Mouse (Mus musculus) midbrain, embryonic 13.5 days (tissue): ENCODE results near the gene Polr3h. TPM values are rescaled to one million over a fixed set of nuclear protein-coding genes. Genes with fewer than 3 reads are reported as not detected.

Source experiments
- ATAC-seq: fragments of 200-750 bp; cut with Nextera tagmentation; 2 replicates; pipeline ENCODE4 v1.8.0; 2017; ENCODE audit warnings: mild to moderate bottlenecking, moderate TSS enrichment, moderate library complexity
- H3K27ac ChIP-seq: fragments of 300-500 bp; sonication (generic); 2 replicates; pipeline ENCODE4 v1.5.1; 2015; ENCODE audit warnings: inconsistent platforms, mild to moderate bottlenecking, moderate library complexity
- H3K27me3 ChIP-seq: fragments of 300-500 bp; sonication (generic); 2 replicates; pipeline ENCODE4 v1.6.1; 2015; ENCODE audit warnings: mild to moderate bottlenecking, inconsistent platforms
- H3K36me3 ChIP-seq: fragments of 300-500 bp; sonication (generic); 2 replicates; pipeline ENCODE4 v1.6.1; 2015; ENCODE audit warnings: mild to moderate bottlenecking, inconsistent platforms
- H3K4me1 ChIP-seq: fragments of 300-500 bp; sonication (generic); replicated peaks from 2 replicates; pipeline ENCODE4 v1.6.1; 2015; ENCODE audit warnings: inconsistent platforms
- H3K4me2 ChIP-seq: fragments of 300-500 bp; sonication (generic); replicated peaks from 2 replicates; pipeline ENCODE4 v1.6.1; 2015; ENCODE audit warnings: moderate library complexity, mild to moderate bottlenecking, inconsistent platforms
- H3K4me3 ChIP-seq: fragments of 300-500 bp; sonication (generic); replicated peaks from 2 replicates; pipeline ENCODE4 v1.5.1; 2015; ENCODE audit warnings: mild to moderate bottlenecking, inconsistent platforms
- H3K9ac ChIP-seq: fragments of 300-500 bp; sonication (generic); replicated peaks from 2 replicates; pipeline ENCODE4 v1.6.1; 2015; ENCODE audit warnings: mild to moderate bottlenecking, inconsistent platforms
- H3K9me3 ChIP-seq: fragments of 300-500 bp; sonication (generic); 2 replicates; pipeline ENCODE4 v1.6.1; 2016; ENCODE audit warnings: mild to moderate bottlenecking, inconsistent platforms
- WGBS: fragments of 180-500 bp; shearing (Covaris S2); methylation state at CpG from one replicate; pipeline ENCODE4 v1.1.7; 2015; 5-methylcytosine and 5-hydroxymethylcytosine counted together
- polyA plus RNA-seq: library from polyadenylated mRNA; unstranded; fragments of >200 nt; fragmentation: Nextera tagmentation; extraction: Ambion mirVana; gene quantifications from 2 replicates; pipeline ENCODE4 v1.2.1, GENCODE M21; 2015

The Polr3h gene
- polyA plus RNA-seq, 1 experiment from 2014 or later, result 69.7 TPM

DNA sequence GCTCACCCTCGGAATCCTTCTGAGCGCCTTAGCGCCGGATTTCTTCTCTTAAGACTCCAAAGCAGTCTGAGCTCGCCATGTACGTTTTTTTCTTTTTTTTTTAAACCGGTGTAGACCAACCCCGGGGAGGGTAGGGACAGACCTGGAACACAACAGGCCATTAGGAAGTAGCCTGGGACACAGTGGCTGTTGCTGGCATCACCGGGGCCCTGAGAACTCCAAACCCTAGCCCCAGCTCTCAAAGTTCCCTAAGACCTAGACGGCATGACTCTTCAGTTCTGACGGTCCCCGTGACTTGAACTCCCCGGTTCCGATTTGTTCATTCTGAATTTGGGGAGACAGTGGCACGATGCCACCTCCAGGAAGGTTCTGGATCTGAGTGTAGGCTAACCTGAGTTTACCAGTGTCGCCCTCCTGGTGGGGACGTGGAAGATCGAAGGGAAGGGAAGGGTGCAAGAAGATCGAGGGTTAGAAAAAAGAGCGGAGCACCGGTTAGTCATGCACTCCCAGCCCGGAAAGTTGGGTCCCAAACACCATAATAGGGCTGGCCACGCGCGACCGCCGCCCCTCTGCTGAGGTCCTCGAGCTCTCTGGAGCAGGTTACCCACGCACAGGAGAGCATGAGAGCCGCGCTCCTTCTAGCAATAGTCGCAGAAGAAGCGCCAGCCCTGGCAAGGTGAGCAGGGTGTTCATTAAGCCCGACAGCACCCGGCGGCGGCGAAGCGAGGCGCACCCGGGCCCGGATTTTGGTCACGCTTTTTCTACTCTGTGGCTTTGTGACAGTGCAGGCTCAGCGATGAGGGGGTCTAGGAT lies 67.3 kb downstream of the Polr3h start, which contains the start of gene Tob2:
Tob2 (minus strand) TSS at position 280 of the 813 bp plus-strand sequence.
- Histone ChIP-seq H3K9me3 (no peaks in the 10 kb centered on the region), H3K4me2 (peak within 1 kb of the TSS; percentile 96), H3K9ac (peak within 1 kb of the TSS; percentile 86), H3K27ac (peak within 1 kb of the TSS; percentile 92), H3K27me3 (no peaks in the 10 kb centered on the region), H3K4me1 (peaks cover 48% of the 10 kb centered on the region), H3K36me3 (0 out of 2 replicates have a peak, but pooled peaks cover under 1% of the 10 kb centered on the region), H3K4me3 (peak within 1 kb of the TSS; percentile 94)
- under 1% methylated on average over 44 of the region's 44 CpGs for WGBS
- ATAC-seq, result no peak

DNA sequence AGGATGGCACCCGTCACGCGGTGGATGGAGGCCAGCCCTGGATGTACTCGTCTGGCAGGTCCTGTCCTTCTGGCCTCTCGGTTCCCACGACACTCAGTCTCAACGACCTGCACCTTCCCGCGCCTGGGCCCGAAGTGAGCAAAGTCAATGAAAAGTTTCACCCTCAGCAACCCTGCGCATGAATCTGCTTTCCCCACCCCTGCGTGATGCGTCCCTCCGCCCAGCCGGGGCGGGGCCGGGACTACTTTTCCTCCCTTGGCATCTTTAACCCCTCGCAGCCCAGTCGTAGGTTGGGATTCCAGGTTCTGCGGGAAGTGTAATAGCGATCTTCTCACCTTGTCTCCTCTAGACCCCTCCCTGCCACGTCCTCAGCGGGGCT lies 67.9 kb downstream of the Polr3h start:
- Histone ChIP-seq H3K4me2 (peak overlapping the region; percentile 96), H3K36me3 (no peaks in the 10 kb centered on the region), H3K27ac (peak overlapping the region; percentile 92), H3K9me3 (no peaks in the 10 kb centered on the region), H3K27me3 (no peaks in the 10 kb centered on the region), H3K9ac (peak overlapping the region; percentile 86), H3K4me1 (peaks cover 48% of the 10 kb centered on the region), H3K4me3 (peak overlapping the region; percentile 94)
- WGBS, result 0% methylated on average over 23 of the region's 23 CpGs
- peak; percentile 25; the same call in 1 of the 2 replicates for ATAC-seq

DNA sequence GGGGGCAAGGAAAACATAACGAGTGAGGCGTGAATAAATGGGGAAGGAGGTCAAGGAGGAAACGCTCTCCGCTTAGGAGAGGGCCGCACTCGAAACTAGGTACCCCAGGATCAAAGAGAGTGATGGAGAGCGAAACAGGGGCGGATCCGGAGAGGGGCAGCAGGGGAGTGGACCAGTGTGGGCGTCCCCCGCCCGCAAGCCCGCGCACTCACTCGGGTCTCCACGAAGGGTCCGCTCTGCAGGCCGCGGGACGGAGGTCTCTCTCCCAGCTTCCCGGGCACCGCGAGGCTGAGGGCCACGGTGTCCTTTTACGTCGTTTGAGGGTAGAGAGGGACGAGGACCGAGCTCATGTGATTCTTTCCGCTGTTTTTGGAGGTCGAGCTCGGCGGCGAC lies 68.3 kb downstream of the Polr3h start:
- Histone ChIP-seq H3K4me3 (peak overlapping the region; percentile 94), H3K4me1 (peaks cover 48% of the 10 kb centered on the region), H3K4me2 (peak overlapping the region; percentile 96), H3K36me3 (no peaks in the 10 kb centered on the region), H3K27me3 (no peaks in the 10 kb centered on the region), H3K27ac (peak overlapping the region; percentile 92), H3K9me3 (no peaks in the 10 kb centered on the region), H3K9ac (peak overlapping the region; percentile 86)
- 0% methylated on average over 33 of the region's 33 CpGs for WGBS
- 0 out of 2 replicates have a peak, but pooled peaks have one; percentile 6 for ATAC-seq

DNA sequence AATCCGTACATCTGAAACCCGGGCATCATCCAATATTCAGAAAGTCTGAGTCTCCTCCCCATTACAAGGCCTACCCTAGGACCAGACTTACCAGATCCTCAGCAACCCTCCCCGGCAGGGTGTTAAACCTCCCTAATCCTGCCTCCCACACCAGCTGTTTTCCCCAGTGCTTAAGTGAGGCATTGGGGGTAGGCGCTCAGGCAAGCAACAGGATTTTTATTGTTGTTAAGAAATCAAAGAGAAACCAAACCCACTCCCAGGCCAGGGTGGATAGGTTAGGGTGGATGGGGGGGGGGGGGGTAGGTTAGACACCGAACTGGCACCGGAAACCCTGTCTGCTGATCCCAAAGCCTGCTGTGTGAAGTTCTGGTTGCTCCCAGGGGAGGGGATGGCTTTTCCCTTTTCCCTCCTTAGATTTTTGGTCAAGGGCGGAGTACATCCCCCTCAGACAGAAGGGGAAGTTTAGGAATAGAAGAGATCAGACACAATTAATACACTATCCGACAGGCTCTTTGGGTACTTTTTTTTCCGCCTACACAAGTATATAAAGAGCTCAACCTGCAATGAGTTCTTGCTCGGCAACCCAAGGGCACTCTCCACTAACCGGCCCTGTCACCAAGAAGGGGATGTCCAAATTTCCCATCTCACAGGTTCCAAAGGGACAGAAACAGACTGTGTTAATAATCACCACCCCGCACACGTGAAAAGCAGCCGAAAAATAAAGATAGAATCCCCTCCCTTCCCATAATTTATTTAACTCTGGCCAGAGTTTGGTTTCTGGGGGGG lies 68.9 kb downstream of the Polr3h start:
- H3K9me3 ChIP-seq, result no peaks in the 10 kb centered on the region
- H3K4me1 ChIP-seq, result peaks cover 48% of the 10 kb centered on the region
- 0% methylated on average over 14 of the region's 14 CpGs for WGBS
- H3K27ac ChIP-seq, result peak overlapping the region; percentile 92
- H3K9ac ChIP-seq, result peak overlapping the region; percentile 86
- H3K36me3 ChIP-seq, result peaks cover under 1% of the 10 kb centered on the region; the same call in 1 of the 2 replicates
- no peak for ATAC-seq
- no peaks in the 10 kb centered on the region for H3K27me3 ChIP-seq
- peak overlapping the region; percentile 94 for H3K4me3 ChIP-seq
- peak overlapping the region; percentile 96 for H3K4me2 ChIP-seq

DNA sequence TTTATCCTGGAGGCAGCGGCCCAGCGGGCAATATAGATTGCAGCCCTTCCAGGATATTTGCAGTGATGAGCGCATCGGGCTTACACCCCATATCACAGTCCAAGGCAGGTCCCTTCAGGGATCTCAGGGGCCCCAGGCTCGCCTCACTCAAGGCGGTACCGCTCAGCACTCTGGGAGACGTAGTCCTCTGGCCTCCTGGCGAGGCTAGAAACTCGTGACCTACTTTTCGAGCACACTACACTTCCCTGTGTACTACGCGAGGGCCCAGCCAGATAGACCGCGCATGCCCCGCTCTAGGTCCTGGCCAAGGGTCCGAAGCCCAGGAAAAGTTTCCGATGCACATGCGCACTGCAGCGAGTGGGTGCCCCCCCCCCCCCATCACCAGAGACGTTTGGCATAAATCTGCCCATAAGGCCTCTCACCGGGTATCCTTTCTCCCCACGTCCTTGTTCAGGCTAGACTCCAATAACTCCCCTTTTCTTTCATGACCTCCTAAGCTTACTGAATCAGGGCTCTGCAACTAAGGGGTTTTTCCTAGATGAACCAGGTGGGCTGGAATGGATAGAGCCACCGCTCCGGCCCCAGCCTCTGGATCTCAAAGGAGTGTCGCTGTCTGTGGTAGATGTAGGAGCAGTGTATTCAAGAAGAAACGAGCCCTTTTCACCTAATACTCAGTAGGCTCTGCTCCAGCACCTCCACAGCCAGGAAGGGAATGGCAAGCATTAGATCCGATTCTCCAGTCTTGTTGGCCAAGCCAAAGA lies 69.8 kb downstream of the Polr3h start:
- under 1% methylated on average over 28 of the region's 28 CpGs for WGBS

DNA sequence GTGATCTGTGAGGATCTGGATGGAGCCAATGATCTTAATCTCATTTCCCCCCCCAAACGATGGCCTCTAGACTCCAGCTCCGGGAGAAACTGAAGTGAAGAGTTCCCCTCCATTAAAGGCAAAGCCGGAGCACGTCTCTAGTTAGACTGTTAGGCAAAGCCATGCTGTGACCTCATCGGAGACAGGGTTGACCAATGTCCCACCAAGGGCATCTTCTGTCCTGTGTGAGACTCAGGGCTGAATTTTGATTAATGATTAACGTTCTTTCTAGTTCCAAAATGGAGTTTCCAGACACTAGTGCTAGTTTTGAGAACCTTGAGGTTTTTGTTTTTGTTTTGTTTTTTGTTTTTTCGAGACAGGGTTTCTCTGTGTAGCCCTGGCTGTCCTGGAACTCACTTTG lies 73.0 kb downstream of the Polr3h start:
- H3K9me3 ChIP-seq, result no peaks in the 10 kb centered on the region
- no peak for ATAC-seq
- no peak overlapping the region for H3K9ac ChIP-seq
- H3K4me2 ChIP-seq, result no peak overlapping the region
- no peaks in the 10 kb centered on the region for H3K27me3 ChIP-seq
- H3K4me1 ChIP-seq, result peaks cover 27% of the 10 kb centered on the region
- H3K36me3 ChIP-seq, result peaks cover 34% of the 10 kb centered on the region
- 92% methylated on average over 7 of the region's 7 CpGs for WGBS
- H3K27ac ChIP-seq, result no peak overlapping the region
- H3K4me3 ChIP-seq, result no peak overlapping the region

More for the DNA sequence above, 69.8 kb downstream of the Polr3h start:
- Histone ChIP-seq H3K27ac (peak overlapping the region; percentile 92), H3K4me1 (peaks cover 48% of the 10 kb centered on the region), H3K27me3 (no peaks in the 10 kb centered on the region), H3K4me2 (peak overlapping the region; percentile 96), H3K9me3 (no peaks in the 10 kb centered on the region), H3K9ac (peak overlapping the region; percentile 86), H3K36me3 (peaks cover 9% of the 10 kb centered on the region), H3K4me3 (peak overlapping the region; percentile 94)
- ATAC-seq, result peak; percentile 95

DNA sequence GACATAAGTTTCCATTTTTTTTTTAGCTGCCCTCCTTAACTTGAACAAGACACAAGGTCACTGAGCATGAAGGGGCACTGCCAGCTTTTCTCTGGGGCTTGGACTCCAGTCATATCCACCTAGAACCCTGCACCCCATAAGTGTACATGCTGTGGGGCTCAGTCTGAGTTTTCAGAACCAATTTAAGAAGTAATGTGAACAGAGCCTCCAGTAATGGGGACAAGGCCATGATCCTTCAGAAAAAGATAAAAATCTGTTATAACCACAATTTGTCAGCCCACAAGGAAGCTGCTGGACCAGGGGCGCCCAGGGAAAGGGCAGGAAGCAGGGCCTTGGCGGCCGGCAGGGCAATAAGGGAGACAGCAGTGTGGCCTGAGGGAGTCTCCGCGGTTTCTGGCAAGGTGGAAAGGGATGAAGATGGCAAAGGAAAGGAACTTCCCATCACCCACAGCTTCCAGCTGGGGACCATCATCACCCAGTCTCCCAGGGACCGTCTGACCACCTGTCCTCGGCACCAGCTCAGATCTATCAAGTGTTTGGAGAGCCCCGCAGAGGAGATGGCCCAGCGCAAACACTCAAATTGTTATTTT lies 73.5 kb downstream of the Polr3h start:
- Histone ChIP-seq H3K36me3 (peaks cover 37% of the 10 kb centered on the region), H3K9ac (0 out of 2 replicates have a peak overlapping the region, but pooled peaks have one; percentile 41), H3K9me3 (no peaks in the 10 kb centered on the region), H3K27ac (no peak overlapping the region), H3K4me1 (peaks cover 27% of the 10 kb centered on the region), H3K27me3 (no peaks in the 10 kb centered on the region), H3K4me2 (no peak overlapping the region), H3K4me3 (no peak overlapping the region)
- no peak for ATAC-seq
- 93% methylated on average over 9 of the region's 9 CpGs for WGBS

DNA sequence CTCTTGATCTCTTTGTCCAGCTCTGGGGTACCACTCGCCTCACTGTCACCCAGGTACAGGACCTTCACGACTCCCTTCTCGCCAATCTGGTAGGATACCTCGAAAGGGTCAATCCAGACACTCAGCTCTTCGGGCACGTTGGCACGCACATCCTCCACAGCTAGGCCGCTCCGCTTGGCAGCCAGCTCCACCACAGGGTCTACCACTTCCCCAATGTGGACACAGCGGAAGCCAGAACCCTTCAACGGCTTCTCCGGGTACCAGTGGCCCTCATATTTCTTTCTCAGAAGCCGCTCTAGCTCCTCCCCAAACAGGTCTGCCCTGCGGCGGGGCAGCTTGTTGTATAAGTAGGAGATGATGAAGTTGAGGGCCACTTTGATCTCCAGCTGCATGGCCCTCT lies 74.7 kb downstream of the Polr3h start:
- H3K27me3 ChIP-seq, result no peaks in the 10 kb centered on the region
- H3K4me1 ChIP-seq, result peaks cover 15% of the 10 kb centered on the region
- ATAC-seq, result no peak
- H3K4me3 ChIP-seq, result no peak overlapping the region
- peaks cover 44% of the 10 kb centered on the region for H3K36me3 ChIP-seq
- no peak overlapping the region for H3K27ac ChIP-seq
- no peak overlapping the region for H3K4me2 ChIP-seq
- WGBS, result 96% methylated on average over 15 of the region's 15 CpGs
- no peak overlapping the region for H3K9ac ChIP-seq
- no peaks in the 10 kb centered on the region for H3K9me3 ChIP-seq

DNA sequence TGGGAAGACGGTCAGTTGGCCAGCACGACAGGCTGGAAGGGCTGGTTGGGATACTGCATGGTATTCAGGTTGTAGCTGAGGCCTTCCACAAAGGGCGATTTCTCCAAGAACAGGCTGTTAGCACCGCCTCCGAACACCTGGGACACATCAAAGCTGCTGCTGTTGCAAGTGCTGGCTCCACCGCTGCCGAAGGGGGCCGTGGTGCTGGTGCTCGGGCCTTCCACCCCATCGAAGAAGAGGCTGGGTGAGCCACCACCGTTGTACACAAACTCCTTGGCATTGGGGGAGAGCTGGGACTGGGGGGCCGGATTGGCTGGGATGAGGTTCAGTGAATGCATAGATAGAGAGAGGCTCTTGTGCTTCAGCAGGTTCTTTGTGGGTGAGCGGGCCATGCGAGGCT lies 75.3 kb downstream of the Polr3h start:
- H3K36me3 ChIP-seq, result peaks cover 44% of the 10 kb centered on the region
- no peaks in the 10 kb centered on the region for H3K9me3 ChIP-seq
- peaks cover 12% of the 10 kb centered on the region for H3K4me1 ChIP-seq
- no peaks in the 10 kb centered on the region for H3K27me3 ChIP-seq
- H3K27ac ChIP-seq, result no peak overlapping the region
- H3K4me2 ChIP-seq, result no peak overlapping the region
- 87% methylated on average over 14 of the region's 14 CpGs for WGBS
- no peak for ATAC-seq
- H3K9ac ChIP-seq, result no peak overlapping the region
- H3K4me3 ChIP-seq, result no peak overlapping the region

DNA sequence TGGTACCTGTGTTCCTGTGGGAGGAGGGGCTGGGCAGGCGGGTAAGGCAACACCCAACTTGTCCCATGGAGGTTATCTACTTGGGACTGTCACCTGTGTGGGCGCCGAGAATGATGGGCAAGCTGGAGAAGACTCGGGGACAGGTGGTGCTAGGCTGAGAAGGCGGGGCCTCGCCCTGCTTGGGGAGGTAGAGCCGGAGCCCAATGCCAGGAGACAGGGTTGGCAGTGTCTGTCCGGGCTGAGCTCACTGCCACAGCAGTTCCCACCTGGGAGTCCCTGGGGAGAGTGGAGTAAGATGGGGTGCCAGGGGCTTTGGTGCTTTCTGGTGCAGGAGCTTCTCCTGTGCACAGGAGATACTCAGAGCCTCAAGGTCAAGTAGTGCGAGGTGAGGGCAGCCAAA lies 76.9 kb downstream of the Polr3h start:
- Histone ChIP-seq H3K27ac (no peak overlapping the region), H3K4me1 (no peaks in the 10 kb centered on the region), H3K4me2 (no peak overlapping the region), H3K4me3 (no peak overlapping the region), H3K9me3 (no peaks in the 10 kb centered on the region), H3K9ac (no peak overlapping the region), H3K27me3 (no peaks in the 10 kb centered on the region), H3K36me3 (peaks cover 44% of the 10 kb centered on the region)
- 88% methylated on average over 9 of the region's 9 CpGs for WGBS
- 0 out of 2 replicates have a peak, but pooled peaks have one; percentile 30 for ATAC-seq

DNA sequence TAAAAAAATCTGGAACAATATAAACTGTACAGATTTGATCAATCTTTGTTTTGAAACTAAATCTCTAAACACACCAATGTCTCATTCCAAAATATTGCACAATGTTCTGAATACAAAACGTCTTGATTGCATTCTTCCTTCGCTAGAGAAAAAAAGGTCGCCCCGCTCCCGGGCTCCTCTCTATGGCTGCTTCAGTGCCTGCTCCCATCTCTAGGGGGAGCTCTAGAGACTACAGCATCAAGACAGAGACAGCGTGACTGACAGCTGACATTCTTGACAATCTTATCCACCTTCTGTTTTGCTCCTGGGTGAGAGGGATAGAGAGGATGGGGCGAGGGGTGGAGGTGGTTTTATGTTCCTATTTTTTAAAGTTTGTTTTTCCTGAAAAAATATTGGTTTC lies 77.7 kb downstream of the Polr3h start:
- no peaks in the 10 kb centered on the region for H3K4me1 ChIP-seq
- ATAC-seq, result no peak
- no peak overlapping the region for H3K27ac ChIP-seq
- no peak overlapping the region for H3K4me3 ChIP-seq
- no peaks in the 10 kb centered on the region for H3K27me3 ChIP-seq
- WGBS, result 41% methylated on average over 7 of the region's 7 CpGs
- no peaks in the 10 kb centered on the region for H3K9me3 ChIP-seq
- no peak overlapping the region for H3K9ac ChIP-seq
- H3K36me3 ChIP-seq, result peaks cover 44% of the 10 kb centered on the region
- no peak overlapping the region for H3K4me2 ChIP-seq
